Mouse (Mus musculus) layer of hippocampus, adult 9-11 months (tissue): Measurements from ENCODE around the gene Lgsn.

Experiments used
- DNase-seq: peaks from one replicate; pipeline ENCODE4 v3.0.0; 2022

The Lgsn gene

DNA sequence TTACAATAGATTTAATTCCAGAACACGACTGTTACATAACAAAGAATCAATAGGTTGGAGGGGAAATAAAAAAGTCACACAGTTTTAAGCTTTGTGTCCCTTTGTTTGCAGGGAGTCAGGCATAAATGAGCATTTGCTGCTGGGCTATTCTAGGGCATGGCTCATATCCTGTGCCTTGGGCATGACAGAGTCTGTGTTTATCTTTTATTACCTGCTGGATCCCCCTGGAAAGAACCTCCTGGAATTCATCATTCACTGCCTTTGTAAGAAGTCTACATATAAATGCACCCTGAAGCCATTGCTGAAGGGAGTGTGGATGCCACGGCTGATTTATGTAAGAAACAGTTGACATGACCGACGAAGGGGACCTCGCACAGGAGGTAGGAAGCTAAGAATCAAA, at the start of gene Lgsn:
TSS of gene Lgsn (plus strand) at position 301 of the 400 bp plus-strand sequence.
- no peak for DNase-seq

DNA sequence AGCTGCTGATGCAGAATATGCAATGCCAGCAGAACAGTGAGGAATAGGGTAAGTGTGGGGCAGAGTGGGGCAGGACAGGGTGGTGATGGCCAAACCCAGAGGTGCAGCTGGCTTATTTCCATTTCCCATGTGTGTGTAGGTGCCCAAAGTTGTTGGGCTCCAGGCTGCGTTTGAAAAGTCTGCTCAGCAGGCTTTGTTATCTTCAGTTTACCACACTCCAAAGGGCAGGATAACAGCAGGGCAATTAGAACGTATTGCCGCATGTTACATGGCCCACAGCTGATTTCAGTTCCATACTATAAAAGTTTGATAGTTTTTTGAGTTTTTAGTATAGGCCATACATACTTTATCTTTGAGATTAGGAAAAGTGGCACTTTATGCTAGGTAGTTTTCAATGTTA, 37.8 kb upstream of the Lgsn start:
- no peak for DNase-seq

DNA sequence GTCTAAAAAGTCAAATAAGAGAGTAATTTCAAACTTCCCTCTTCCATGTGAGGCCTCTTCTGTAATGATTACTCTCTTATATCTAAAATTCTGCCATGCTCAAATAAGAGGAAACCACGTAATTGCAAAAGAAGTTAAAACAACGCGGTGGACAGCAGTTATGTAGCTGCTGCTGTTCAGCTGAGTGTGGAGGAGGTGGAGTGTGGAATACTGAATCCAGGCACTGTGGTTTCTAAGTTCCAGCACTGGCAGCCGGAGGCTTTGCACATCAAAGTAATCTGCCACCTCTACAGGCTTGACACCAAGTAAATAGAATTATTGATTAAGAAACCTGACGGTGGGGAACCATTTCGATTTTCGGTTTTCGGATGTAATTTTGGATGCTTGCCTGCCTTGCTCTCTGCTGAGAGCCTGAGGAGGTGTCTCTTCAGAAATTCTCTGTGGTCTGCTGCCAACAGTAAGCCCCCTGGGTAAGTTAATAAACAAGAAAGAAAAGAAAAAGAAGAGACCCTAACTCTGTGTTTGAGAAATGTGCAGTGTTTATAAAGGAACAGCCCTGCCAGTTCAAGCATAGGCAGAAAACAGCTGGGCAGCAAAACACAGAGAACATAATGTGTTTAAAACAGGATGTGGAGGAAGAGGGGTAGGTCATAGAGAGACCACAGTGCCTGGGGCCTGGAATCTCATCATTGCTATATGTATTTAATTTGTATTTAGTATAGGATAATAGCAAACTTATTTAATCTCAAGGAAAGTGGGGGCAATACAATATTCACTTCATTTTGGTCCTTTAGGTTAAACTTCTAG, 33.7 kb upstream of the Lgsn start:
- DNase-seq, result no peak

DNA sequence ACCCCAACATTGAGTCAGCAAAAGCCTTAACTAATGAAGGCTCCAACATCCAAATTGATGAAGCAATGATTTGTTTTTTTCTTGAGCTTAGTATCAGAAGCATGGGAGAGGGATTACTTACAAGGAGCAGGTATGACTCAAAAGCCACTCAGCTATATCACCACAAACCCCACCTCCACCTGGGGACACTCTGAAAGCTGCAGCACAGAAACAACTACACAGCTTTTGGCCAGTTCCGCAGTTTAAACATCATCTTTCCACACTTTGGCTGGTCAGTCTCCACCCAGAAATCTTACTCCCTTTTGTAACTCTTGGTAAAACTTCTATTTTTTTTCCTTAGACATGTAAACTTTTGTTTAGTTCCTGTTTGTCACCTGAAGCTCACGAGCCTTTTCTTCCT, 32.6 kb upstream of the Lgsn start:
- no peak for DNase-seq

DNA sequence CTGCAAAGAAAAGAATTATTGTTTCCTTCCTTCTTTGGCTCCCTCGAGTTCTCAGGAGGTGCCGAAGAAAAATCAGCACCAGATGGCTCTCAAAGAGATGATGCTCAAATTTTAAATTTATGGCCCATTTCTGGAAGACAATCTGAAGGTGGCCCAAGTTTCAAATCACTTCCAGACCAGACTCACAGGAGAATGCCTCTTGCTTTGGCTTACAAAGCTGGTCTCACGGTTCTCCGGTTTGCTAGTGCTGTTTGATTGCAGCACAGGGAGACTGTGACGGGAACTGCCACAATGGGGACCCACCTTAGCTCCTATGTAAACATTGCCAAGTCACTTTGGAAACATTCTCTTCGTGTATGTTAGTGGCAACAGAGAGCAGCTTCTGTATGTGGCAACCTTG, 26.5 kb upstream of the Lgsn start:
- no peak for DNase-seq

DNA sequence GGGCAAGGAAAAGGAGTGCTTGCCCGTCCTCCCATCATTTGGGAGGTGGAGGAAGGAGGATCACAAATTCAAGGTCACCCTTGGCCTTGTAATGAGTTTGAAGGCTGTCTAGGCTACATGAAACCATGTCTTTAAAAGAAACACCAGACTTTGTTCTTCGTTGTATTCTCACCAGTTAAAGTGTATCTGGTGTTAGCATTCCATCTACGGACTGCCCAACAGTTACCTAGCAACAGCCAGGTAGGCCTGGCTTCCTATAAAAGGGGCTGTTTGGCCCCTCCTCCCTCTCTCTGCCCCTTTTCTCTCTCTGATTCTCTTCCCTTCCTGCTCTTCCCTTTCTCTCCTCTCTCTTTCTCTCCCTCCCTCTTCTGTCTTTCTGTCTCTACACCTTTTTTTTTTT, 25.7 kb upstream of the Lgsn start:
- DNase-seq, result no peak

DNA sequence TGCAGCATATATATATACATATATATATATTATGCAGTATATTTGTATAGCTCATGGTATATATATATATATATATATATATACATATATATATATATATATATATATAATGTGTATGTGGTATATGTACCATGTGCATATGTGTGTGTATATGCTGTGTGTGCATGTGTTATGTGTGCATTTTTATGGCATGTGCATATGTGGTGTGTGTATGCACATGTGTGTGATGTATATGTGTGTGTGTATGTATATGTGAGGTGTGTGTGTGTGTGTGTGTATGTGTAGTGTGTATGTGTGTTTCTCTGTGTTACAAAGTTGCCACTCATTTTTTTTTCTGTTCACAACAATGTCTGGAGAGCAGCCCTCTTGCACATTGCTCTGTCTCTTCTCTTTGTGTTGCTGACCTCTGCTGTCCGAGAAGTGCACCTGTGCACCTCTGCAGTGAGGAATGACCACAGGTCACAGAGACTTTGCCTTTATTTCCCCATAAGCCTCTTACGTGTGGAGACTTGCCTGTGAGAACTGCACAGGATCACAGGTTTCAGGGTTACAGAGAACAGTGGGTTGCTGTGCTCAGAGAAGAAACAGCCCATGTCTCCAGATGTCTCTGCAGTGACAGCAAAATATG, 23.3 kb upstream of the Lgsn start:
- no peak for DNase-seq

DNA sequence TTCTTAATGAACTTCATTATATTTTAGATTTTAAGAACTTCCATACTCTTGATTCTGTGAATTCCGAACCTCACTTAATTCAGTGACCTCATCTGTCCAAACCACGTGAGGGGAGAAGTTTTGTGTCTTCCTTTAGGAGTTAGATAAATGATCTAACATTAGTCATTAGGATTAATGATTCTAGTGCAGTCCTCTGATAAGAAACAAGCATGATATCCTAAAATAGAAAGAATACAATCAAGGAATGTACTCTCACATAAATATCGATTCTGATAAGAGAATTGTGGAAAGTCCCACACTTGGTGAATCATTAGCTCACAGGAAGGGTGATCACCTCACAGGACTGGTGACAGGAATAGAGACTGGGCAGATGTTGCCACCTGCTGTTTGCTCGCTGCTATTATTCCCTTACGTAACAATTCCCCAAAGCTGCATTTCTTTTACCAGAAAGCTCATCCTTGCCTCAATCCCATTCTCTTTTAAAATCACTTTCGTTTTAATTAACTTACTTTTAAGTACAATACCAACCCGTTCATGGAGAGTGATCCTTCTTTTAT, 22.3 kb upstream of the Lgsn start:
- DNase-seq, result peak; percentile 61

DNA sequence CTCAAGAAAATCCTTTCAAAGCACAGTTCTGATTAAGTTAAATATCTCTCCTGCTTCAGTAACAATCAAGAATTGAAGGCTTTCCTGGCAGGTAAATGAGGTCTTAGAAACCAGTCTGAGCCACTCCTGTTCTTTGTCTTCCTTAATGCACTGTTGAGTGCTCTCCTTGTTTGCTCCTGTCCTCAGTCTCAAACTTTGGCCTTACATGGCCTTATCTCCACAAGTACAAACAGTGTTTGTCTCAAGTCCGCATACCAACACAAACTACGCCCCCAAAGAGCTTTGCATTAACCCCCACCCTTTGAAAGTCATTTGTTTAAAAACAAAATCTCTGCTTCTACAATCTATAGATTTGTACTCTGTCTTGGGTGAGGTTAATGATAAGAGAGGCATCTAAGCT, 20.0 kb upstream of the Lgsn start:
- DNase-seq, result no peak

DNA sequence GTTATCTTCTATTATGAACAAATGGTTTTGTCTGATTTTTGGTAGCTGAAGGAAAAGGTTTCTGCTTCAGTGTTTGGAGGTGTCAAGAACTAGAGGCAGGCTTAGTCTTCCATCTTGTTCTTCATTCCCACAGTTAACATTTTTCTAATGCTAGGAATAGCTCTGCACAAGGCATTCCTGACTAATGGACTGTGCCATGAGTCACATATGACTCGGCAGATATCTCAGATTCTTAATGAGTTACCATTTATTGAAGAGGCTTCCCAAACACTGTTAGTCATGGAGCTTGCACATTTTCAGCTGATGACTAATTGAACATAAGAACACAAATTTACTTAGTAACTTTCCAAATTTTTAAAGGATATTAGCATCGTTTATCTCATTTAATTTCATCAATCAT, 19.3 kb upstream of the Lgsn start:
- no peak for DNase-seq

DNA sequence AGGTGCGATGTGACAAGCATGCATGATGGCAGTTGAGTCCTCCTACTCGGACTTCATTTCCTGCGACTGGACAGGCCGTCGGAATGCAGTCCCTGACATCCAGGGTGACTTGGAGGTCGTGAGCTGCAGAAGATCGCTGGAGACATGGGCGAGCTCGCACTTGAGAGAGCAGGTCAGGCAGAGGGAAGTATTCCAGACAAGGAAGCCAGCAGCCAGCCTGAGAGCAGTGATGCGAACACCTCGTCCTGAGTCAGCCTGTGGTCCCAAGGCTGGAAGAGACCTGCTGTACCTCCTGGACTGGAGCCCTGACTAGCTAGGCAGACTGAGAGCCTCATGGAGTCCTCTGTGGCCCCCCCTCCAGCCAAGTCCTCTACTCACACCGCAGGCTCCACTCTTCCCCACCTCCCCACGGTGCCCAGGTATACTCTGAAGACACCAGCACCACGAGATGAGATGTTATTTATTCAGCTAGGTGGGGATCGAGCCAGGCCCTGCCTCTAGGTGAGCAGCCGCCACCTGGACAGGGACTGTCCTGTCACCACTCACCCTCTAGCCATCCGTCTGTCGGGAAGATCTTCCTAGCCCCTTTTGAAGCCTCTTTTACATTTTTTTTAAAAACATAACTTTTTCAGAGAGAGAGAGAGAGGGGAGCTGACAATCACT, 11.5 kb upstream of the Lgsn start:
- no peak for DNase-seq

DNA sequence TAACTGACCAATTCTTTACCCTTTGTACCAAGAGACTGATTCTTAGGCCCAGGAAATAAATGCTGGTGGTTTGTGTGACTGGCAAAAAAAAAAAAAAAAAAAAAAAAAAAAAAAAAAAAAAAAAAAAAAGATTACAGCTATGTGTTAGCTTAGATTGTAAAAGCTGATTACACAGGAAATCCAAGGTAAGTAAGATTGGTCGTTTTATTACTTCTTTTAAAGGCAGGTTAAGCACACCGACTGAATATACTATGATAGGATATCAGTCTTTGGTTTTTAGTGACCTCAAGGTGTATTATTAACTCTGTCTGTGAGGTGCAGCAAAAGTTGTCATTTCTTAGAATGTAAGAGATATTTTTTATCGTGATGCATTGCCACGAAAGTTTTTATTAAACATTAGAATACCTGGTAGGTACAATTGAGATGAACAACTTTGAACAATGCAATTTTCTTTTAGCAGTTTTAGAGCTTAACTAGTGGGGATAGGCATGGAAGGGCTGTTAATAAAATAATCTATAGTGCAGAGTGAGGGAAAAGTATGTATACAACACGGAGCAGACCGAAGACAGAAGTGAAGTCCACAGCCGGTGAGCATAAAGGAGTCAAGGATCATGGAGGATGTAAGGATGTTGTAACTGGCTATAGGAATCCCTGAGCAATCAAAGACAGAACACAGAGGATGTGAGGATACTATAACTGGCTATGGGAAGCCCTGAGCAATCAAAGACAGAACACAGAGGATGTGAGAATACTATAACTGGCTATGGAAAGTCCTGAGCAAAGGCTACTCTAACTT, 10.7 kb upstream of the Lgsn start:
- no peak for DNase-seq

DNA sequence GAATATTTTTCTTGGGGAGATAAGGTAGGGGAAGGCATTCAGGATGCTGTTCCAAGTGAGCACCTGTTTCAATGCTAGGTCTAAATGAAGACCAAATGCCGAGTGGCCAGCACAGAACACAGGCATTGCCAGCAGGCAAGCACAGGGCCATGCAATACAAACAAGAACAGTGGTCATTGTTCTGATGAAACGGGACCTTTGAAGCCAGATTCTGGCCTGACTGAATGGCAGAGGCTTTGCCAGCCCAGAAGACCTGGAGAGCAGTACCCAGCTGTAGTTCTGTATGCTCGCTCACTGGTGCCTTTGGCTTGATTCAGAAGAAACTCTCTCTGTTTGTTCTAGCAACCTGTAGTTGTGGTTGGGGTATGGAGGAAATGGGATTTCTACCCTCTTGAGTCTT, 800 bp upstream of the Lgsn start:
- DNase-seq, result peak; percentile 12

DNA sequence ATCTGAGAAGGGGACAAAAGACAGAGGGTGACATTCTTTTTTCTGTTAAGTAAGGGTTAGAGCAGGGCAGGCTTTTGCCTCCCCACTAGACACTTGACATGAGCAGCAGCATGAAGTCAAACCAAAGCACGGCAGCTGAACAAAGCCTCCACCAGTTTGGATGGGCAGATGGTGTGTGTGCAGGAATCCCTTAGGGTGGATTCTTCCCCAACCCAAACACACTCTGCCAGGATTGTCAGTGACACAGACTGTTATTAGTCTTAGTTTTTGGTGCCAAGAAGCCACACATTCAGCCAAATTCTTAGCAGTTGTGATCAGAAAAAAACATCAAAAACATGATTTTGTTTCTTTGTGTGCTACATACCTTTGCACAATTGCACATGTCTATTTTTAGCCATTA, 2.1 kb downstream of the Lgsn start:
- peak; percentile 72 for DNase-seq

DNA sequence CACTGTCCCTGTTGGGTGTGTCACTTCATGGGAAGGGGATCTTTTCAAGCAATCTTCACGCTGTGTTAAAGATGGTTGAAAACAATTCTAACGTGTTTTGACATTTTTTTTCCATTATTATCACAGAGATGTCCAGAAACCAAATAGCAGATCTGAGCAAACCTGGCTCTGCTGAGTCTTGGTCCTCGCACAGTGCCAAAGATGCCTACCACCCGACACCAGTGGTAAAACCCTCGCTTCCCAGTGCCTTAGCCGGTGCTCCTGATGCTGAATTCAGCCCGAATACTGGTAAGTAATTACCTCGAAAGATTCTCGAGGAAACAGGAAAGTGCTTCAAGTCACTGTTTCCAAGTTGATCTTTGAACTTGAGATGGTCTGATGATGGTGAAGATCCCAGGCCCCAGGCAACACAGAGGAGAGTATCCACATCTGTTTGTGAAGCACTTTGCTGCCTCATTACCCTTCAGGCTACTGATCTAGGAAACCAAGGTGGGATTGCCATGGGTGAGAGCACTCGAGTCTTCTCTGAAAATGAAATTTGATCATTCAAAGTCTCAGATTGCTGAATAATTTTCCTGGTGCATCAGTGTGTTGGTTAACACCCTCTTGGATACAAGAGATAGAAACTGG, 14.2 kb downstream of the Lgsn start:
- no peak for DNase-seq

DNA sequence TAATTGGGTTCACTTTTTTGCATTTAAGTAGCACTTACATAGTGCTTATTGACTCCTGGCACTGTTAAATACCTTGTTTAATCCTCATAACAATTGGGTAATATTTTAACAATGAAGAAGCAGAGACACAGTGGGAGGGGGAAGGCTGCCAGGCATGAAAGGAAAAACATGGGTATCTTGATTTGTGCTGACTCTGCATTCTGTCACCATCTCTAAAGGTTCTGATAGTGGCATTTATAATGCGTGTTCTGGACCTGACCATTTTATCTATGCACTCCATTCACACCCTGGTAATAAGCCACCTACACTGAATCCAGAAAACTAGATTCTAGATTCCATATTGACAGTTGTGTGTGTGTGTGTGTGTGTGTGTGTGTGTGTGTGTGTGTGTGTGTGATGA, 19.4 kb downstream of the Lgsn start:
- no peak for DNase-seq

DNA sequence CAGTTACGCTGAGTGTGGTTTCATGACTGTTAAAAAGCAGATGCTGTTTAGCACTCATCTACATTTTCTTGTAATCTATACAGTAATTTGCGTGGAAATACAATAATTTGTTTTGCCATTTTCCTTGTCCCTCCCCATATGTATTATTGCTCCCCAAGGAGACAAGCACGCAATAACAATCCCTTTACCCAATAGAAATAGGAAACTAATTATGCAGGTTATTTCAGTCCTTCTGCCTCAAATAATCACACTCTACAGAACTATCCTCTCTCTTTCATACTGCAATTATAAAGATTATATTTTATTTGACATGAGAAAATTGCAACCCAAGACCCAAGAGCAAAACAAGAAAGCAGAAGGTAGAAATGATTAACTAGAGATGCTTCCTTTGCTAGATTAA, 20.8 kb downstream of the Lgsn start:
- no peak for DNase-seq

DNA sequence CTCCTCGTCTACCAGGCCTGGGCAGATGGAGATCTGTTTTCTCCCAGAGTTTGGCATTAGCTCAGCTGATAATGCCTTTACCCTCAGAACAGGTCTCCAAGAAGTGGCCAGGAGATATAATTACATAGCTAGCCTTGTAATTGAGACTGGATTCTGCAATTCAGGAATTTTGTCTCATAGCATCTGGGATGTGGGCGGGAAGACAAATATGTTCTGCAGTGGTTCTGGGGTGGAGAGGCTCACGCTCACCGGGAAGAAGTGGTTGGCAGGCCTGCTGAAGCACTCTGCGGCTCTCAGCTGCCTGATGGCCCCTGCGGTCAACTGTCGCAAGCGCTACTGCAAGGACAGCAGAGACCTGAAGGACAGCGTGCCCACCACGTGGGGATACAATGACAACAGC, 27.6 kb downstream of the Lgsn start:
- peak; percentile 16 for DNase-seq

DNA sequence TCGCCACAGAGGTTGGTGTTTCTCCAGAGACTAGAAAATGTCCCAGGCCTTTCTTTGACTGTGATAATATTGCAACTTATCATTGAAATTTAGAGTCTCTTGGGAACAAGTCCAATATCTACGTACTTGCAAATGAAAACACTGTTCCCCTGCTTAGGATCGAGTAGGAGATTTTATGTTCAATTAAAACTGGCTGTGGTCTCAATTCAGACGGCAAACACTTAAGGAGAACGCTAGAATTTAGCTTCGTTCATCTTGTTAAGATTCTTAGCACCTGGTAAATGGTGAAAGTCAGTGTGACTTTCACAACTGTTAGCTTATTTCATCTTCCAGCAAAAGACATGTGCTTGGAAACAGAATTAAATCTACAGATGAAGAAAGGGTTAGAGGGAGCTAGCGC, 29.1 kb downstream of the Lgsn start:
- no peak for DNase-seq

DNA sequence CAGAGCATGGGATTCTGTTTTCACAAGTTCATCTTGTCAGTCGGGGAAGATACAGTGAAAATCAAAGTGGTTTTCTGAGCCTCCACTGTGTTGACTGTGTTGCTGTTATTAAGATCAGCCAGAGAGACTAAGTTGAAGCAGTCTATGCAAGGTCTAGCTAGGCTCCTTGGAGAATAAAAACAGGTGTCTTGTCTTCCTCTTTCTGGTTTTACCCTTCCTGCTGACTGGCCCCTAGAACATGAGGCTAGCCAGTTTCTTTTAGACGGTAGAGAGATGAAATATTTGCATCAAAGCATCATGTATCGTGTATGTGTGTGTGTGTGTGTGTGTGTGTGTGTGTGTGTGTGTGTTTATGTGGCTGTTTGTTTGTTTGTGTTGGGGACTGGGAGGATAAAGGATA, 29.6 kb downstream of the Lgsn start:
- no peak for DNase-seq

DNA sequence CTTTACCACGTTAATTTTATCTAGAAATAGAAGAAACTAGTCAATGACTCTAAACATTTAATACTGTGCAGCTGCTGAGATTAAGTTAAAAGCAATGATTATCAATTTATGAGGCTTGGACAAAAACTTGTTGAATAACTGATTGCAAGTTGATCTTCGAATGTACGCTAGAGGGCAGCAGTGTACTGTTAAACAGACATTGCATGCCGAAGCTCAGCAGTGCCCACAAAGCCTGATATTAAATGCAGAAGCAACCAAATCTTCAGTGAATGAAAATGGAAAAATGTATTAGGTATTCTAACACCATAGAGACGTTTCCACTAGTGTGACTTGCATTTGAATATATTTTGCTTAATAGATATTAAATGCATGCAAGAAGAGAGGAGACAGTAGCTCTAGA, 33.9 kb downstream of the Lgsn start:
- DNase-seq, result peak; percentile 26

DNA sequence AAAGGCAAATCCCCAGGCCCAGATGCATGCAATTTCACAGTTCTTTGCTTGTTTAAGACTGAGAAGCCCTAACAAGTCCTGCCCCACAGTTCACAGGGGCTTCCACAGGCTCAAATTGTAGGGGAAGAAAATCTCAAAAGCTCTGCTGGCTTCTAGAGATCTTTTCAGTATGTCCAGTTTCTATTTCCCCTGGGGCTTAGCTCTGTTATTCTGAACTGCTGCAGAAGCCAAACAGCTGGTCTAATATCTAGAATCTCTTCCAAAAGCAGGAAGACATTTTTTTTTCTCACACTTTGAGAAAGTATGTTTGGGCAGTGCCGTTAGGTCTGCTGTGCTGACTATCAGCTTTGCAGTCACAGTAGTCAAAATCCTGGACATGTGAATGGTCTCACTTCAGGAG, 38.6 kb downstream of the Lgsn start:
- no peak for DNase-seq
